Mouse (Mus musculus): ENCODE measurements around the gene Catsper4. TPM values are rescaled to one million over a fixed set of nuclear protein-coding genes. Genes with fewer than 3 reads are reported as not detected.

Gene Catsper4
- total RNA-seq, 2 experiments from 2014 or later, result not detected

- DNase-seq, result no peak
Measured at GRCm38 (mm10) chr4:134181825-134182224, 45.4 kb downstream of the Catsper4 start.

GRCm38 (mm10) chr4:134181112-134181511 is 46.1 kb downstream of the Catsper4 start:
- DNase-seq, result no peak

GRCm38 (mm10) chr4:134172391-134172790 is 54.8 kb downstream of the Catsper4 start:
- DNase-seq, result peak; percentile 44 to 47

- DNase-seq, result no peak
Measured at GRCm38 (mm10) chr4:134166906-134167305, 60.3 kb downstream of the Catsper4 start.

- DNase-seq, result no peak
Measured at GRCm38 (mm10) chr4:134165548-134166465, 61.4 kb downstream of the Catsper4 start.

GRCm38 (mm10) chr4:134165024-134165423 is 62.2 kb downstream of the Catsper4 start:
- peak; percentile 35 to 36 for DNase-seq

- no peak for DNase-seq
Measured at GRCm38 (mm10) chr4:134164591-134164990, 62.6 kb downstream of the Catsper4 start.

Other genes with a start within 250 kb of the Catsper4 start
- 10 to 100 TPM; 29.9 to 31.9 TPM for gene Dhdds, start 226.5 kb downstream of the Catsper4 start, total RNA-seq (2021)
- gene Lin28a, start 208.5 kb downstream of the Catsper4 start, total RNA-seq (2021), result not detected
- not detected for gene Zfp683, start 173.5 kb downstream of the Catsper4 start, total RNA-seq (2021)
- gene Crybg2, start 166.6 kb downstream of the Catsper4 start, total RNA-seq (2021), result under 1 TPM in 1 of 2 experiments, not detected in 1; 0.08 TPM
- gene Cd52, start 132.3 kb downstream of the Catsper4 start, total RNA-seq (2021), result 10 to 100 TPM in 1 of 2 experiments, 1 to 10 TPM in 1; 5.8 to 20.9 TPM
- 1 to 10 TPM; 2.0 to 2.4 TPM for gene Ubxn11, start 124.8 kb downstream of the Catsper4 start, total RNA-seq (2021)
- 10 to 100 TPM; 34.0 to 42.8 TPM for gene Sh3bgrl3, start 98.6 kb downstream of the Catsper4 start, total RNA-seq (2021)
- 10 to 100 TPM; 40.4 to 41.9 TPM for gene Cep85, start 40.3 kb downstream of the Catsper4 start, total RNA-seq (2021)
- not detected for gene Gm7534, start 24.4 kb downstream of the Catsper4 start, total RNA-seq (2021)
- gene Cnksr1, start 11.0 kb upstream of the Catsper4 start, total RNA-seq (2021), result 1 to 10 TPM; 3.9 to 6.3 TPM
- not detected for gene E130218I03Rik, start 16.3 kb upstream of the Catsper4 start, total RNA-seq (2021)
- 1 to 10 TPM; 3.3 to 3.6 TPM for gene Zfp593, start 18.2 kb upstream of the Catsper4 start, total RNA-seq (2021)
- not detected for gene Gm30191, start 19.6 kb upstream of the Catsper4 start, total RNA-seq (2021)
- 1 to 10 TPM; 5.1 to 6.3 TPM for gene Grrp1, start 26.7 kb upstream of the Catsper4 start, total RNA-seq (2021)
- gene Pdik1l, start 60.5 kb upstream of the Catsper4 start, total RNA-seq (2021), result 1 to 10 TPM; 4.8 to 8.0 TPM
- 100 to 1,000 TPM; 195 to 199 TPM for gene Trim63, start 87.7 kb upstream of the Catsper4 start, total RNA-seq (2021)
- under 1 TPM; 0.30 to 0.72 TPM for gene Slc30a2, start 115.8 kb upstream of the Catsper4 start, total RNA-seq (2021)
- gene Extl1, start 156.5 kb upstream of the Catsper4 start, total RNA-seq (2021), result 10 to 100 TPM; 19.7 to 19.8 TPM
- gene Pafah2, start 168.9 kb upstream of the Catsper4 start, total RNA-seq (2021), result 1 to 10 TPM; 6.1 to 7.9 TPM
- gene Stmn1, start 240.9 kb upstream of the Catsper4 start, total RNA-seq (2021), result 10 to 100 TPM; 21.3 to 24.5 TPM